Mouse (Mus musculus) lung, postnatal 0 days (tissue): Measurements from ENCODE around the gene Tmem263.

ENCODE experiments used
- CTCF ChIP-seq: IDR thresholded peaks from 2 replicates; pipeline ENCODE4 v1.5.1; 2016; ENCODE audit warnings: antibody characterized with exemption, mild to moderate bottlenecking
- EP300 ChIP-seq: IDR thresholded peaks from 2 replicates; pipeline ENCODE4 v1.6.1; 2016; ENCODE audit warnings: antibody characterized with exemption, mild to moderate bottlenecking, control low read depth

GRCm38 (mm10) chr10:85164791-85165190 is 62.4 kb downstream of the Tmem263 start:
- TF ChIP-seq CTCF (no peak), EP300 (no peak)
